Mouse (Mus musculus) hindbrain, embryonic 13.5 days (tissue): ENCODE measurements at regions not wholly inside any gene's neighbourhood (a gene's known extent, or its start where the extent isn't known, plus 50 kb on each side); places are given as distances from the start of the nearest gene placed in this dataset.
"Not testable (repeated sequence)": the region's sequence is repeated elsewhere in the genome, so short reads cannot be mapped to it uniquely, and the experiment has no call there.

Experiments used
- ATAC-seq: fragments of 200-750 bp; cut with Nextera tagmentation; 2 replicates; pipeline ENCODE4 v1.8.0; 2017; ENCODE audit warnings: moderate TSS enrichment; ENCODE audit not compliant: low FRiP score
- H3K27ac ChIP-seq: fragments of 300-500 bp; sonication (generic); 2 replicates; pipeline ENCODE4 v1.5.1; 2015; ENCODE audit warnings: inconsistent platforms, mild to moderate bottlenecking, moderate library complexity
- H3K27me3 ChIP-seq: fragments of 300-500 bp; sonication (generic); 2 replicates; pipeline ENCODE4 v1.6.1; 2015; ENCODE audit warnings: mild to moderate bottlenecking, inconsistent platforms
- H3K36me3 ChIP-seq: fragments of 300-500 bp; sonication (generic); 2 replicates; pipeline ENCODE4 v1.6.1; 2015; ENCODE audit warnings: mild to moderate bottlenecking, inconsistent platforms
- H3K4me1 ChIP-seq: fragments of 300-500 bp; sonication (generic); replicated peaks from 2 replicates; pipeline ENCODE4 v1.6.1; 2015; ENCODE audit warnings: inconsistent platforms
- H3K4me2 ChIP-seq: fragments of 300-500 bp; sonication (generic); 2 replicates; pipeline ENCODE4 v1.6.1; 2015; ENCODE audit warnings: inconsistent platforms, mild to moderate bottlenecking, moderate library complexity
- H3K4me3 ChIP-seq: fragments of 300-500 bp; sonication (generic); 2 replicates; pipeline ENCODE4 v1.5.1; 2015; ENCODE audit warnings: mild to moderate bottlenecking, inconsistent platforms
- H3K9ac ChIP-seq: fragments of 300-500 bp; sonication (generic); 2 replicates; pipeline ENCODE4 v1.6.1; 2015; ENCODE audit warnings: mild to moderate bottlenecking, inconsistent platforms
- H3K9me3 ChIP-seq: fragments of 300-500 bp; sonication (generic); 2 replicates; pipeline ENCODE4 v1.6.1; 2016; ENCODE audit warnings: inconsistent platforms
- WGBS: fragments of 180-500 bp; shearing (Covaris S2); methylation state at CpG from one replicate; pipeline ENCODE4 v1.1.7; 2015; 5-methylcytosine and 5-hydroxymethylcytosine counted together

- WGBS, result 82% methylated on average over 16 of the region's 16 CpGs
- not testable (repeated sequence) for H3K9ac ChIP-seq, H3K9me3 ChIP-seq, H3K4me3 ChIP-seq, H3K27ac ChIP-seq, H3K36me3 ChIP-seq, H3K4me1 ChIP-seq, ATAC-seq, H3K27me3 ChIP-seq, H3K4me2 ChIP-seq
These were observed 834.1 kb upstream of the Snrpn start for GRCm38 (mm10) chr7:60974116-60974515.

DNA sequence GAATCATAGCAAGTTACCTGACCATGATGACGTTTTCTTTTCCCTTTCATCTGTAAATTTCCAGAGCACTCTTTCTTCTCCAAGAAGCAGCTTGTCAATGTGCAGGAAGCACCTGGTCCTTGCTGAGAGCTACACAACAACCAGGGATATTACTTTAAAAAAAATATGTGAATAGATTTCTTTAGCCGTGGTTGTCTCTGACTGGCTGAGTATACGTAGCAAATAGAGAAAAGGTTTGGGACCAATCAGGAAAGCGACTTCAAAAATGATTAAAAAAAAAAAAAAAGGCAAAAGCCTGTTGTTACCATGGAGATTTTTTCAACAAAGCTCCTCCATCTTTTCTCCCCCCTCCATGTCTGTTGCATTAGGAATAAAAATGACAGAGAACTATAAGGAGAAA lies 821.2 kb upstream of the Snrpn start:
- WGBS, result 69% methylated on average over 4 of the region's 4 CpGs
- Histone ChIP-seq H3K36me3 (no peaks in the 10 kb centered on the region), H3K4me2 (no peak overlapping the region), H3K4me1 (no peaks in the 10 kb centered on the region), H3K27me3 (no peaks in the 10 kb centered on the region), H3K9ac (no peak overlapping the region), H3K27ac (no peak overlapping the region), H3K9me3 (peaks cover 6% of the 10 kb centered on the region; the same call in 1 of the 2 replicates), H3K4me3 (no peak overlapping the region)
- ATAC-seq, result no peak

- peak; percentile 83 for ATAC-seq
- H3K36me3 ChIP-seq, result no peaks in the 10 kb centered on the region
These were observed 799.9 kb upstream of the Snrpn start for GRCm38 (mm10) chr7:60939764-60940457.

More at GRCm38 (mm10) chr7:60939764-60940457, 799.9 kb upstream of the Snrpn start:
- Histone ChIP-seq H3K4me3 (peak overlapping the region; percentile 12; the same call in 1 of the 2 replicates), H3K4me1 (no peaks in the 10 kb centered on the region), H3K9ac (no peak overlapping the region), H3K27me3 (no peaks in the 10 kb centered on the region), H3K27ac (no peak overlapping the region), H3K4me2 (peak overlapping the region; percentile 16; the same call in 1 of the 2 replicates), H3K9me3 (no peaks in the 10 kb centered on the region)
- WGBS, result 48% methylated on average over 3 of the region's 3 CpGs
